In genomic region chr14:20792243-20792921, GRCm38 (mm10) we compare ENCODE assay signal across 8 mouse cellular contexts. TPM values are rescaled to one million over a fixed set of nuclear protein-coding genes. Genes with fewer than 3 reads are reported as not detected.
DNase-seq lines count a peak whose midpoint lies in the region; ATAC-seq and TF ChIP-seq lines count a peak whose summit lies in the region.

No protein-coding gene starts in this region.

- peaks cover 4% of the 10 kb centered on the region; the same call in 1 of the 2 replicates for H3K79me2 ChIP-seq in CH12.LX (replicated peaks; ENCODE audit: control insufficient read depth, extremely low read depth, insufficient read depth, poor library complexity, severe bottlenecking)

- in situ Hi-C loops in CH12.LX (cut with MboI; ENCODE audit: low pct_ligation_motif_present, low pct_unique_long_range_greater_than_20kb, low sequenced_read_pairs): loop anchor here (25.0 kb wide), 1 partner anchor 220 kb away; no protein-coding TSS in a partner anchor

- H3K4me2 ChIP-seq in heart, embryonic 14.5 days (ENCODE audit: low read length): peak overlapping the region; percentile 90
- peak overlapping the region; percentile 96 for H3K4me2 ChIP-seq in CH12.LX (ENCODE audit: insufficient read depth, low read depth, poor library complexity, severe bottlenecking)
- H3K4me2 ChIP-seq in forebrain, embryonic 11.5 days (ENCODE audit: low read depth, low read length, severe bottlenecking): peak overlapping the region; percentile 86
- H3K4me2 ChIP-seq in liver, embryonic 13.5 days: peak overlapping the region; percentile 97

- peak overlapping the region in 1 of 2 experiments; percentile 90; a peak in 1 of 4 replicates for H3K27ac ChIP-seq in heart, embryonic 14.5 days (replicated peaks in 1 of 2; ENCODE audit: control insufficient read depth in 1 of 2, insufficient read depth in 1 of 2, low read depth in 2 of 2, low read length in 2 of 2)
- no peak overlapping the region for H3K27ac ChIP-seq in CH12.LX (ENCODE audit: insufficient read depth, low read depth)
- no peak overlapping the region for H3K27ac ChIP-seq in forebrain, embryonic 11.5 days (ENCODE audit: low read depth, low read length)
- H3K27ac ChIP-seq in liver, embryonic 13.5 days: no peak overlapping the region

- TF ChIP-seq CTCF in CH12.LX (conservative IDR thresholded peaks at IDR 0.05 in 1 of 2, IDR thresholded peaks at IDR 0.05 in 1 of 2; ENCODE audit: low read depth in 2 of 2, low read length in 2 of 2): no peak

- no peak for DNase-seq in heart, adult 9 months (ENCODE audit: low spot score in 2 of 2)
- DNase-seq in CH12.LX (ENCODE audit: extremely low read depth): no peak
- no peak for DNase-seq in forebrain, embryonic 11.5 days (ENCODE audit: low spot score)
- no peak for DNase-seq in liver, embryonic 13.5 days
- DNase-seq in cerebellum, adult 9-11 months: no peak
- no peak for DNase-seq in frontal cortex, postnatal 14 days (ENCODE audit: low spot score in 2 of 2)
- no peak for DNase-seq in cerebellum, postnatal 4 days (ENCODE audit: low spot score in 2 of 2)

- peak overlapping the region; percentile 89 for H3K9ac ChIP-seq in heart, embryonic 14.5 days (ENCODE audit: low read length)
- H3K9ac ChIP-seq in CH12.LX (ENCODE audit: insufficient read depth, low read depth): peak overlapping the region; percentile 84; the same call in 1 of the 2 replicates
- peak overlapping the region; percentile 82 for H3K9ac ChIP-seq in forebrain, embryonic 11.5 days (ENCODE audit: low read length)
- peak overlapping the region; percentile 81 for H3K9ac ChIP-seq in liver, embryonic 13.5 days

- H3K4me1 ChIP-seq in heart, embryonic 14.5 days (ENCODE audit: control insufficient read depth in 2 of 2, insufficient read depth in 2 of 2, low read length in 2 of 2): peaks cover 8 to 38% of the 10 kb centered on the region in 2 experiments
- H3K4me1 ChIP-seq in CH12.LX (ENCODE audit: control insufficient read depth in 1 of 2, insufficient read depth in 2 of 2): peaks cover 10 to 59% of the 10 kb centered on the region in 2 experiments
- 0 out of 2 replicates have a peak, but pooled peaks cover 3% of the 10 kb centered on the region for H3K4me1 ChIP-seq in forebrain, embryonic 11.5 days (replicated peaks; ENCODE audit: control insufficient read depth, insufficient read depth, low read length)
- H3K4me1 ChIP-seq in liver, embryonic 13.5 days (replicated peaks): peaks cover 40% of the 10 kb centered on the region

- no peak for TF ChIP-seq POLR2A in CH12.LX (IDR thresholded peaks at IDR 0.05; ENCODE audit: low read depth, low read length)

- no peak for TF ChIP-seq EP300 in CH12.LX (IDR thresholded peaks at IDR 0.05; ENCODE audit: low read length)

- dilution Hi-C loops in CH12.LX (cut with MboI; ENCODE audit: extremely low pct_ligation_motif_present, extremely low pct_unique_long_range_greater_than_20kb, low sequenced_read_pairs): no loop called here

- peaks cover 52% of the 10 kb centered on the region for H3K36me3 ChIP-seq in heart, embryonic 14.5 days (ENCODE audit: control insufficient read depth, insufficient read depth, low read length)
- H3K36me3 ChIP-seq in CH12.LX (replicated peaks in 1 of 2; ENCODE audit: control insufficient read depth in 1 of 2, insufficient read depth in 1 of 2, low read length in 1 of 2): peaks cover 30 to 53% of the 10 kb centered on the region in 2 experiments
- no peaks in the 10 kb centered on the region; the same call in 1 of the 2 replicates for H3K36me3 ChIP-seq in forebrain, embryonic 11.5 days (ENCODE audit: control insufficient read depth, insufficient read depth, low read length)
- peaks cover 19% of the 10 kb centered on the region for H3K36me3 ChIP-seq in liver, embryonic 13.5 days

- TF ChIP-seq RAD21 in CH12.LX (IDR thresholded peaks at IDR 0.05; ENCODE audit: low read depth, low read length): no peak

- no peak for ATAC-seq in heart, embryonic 14.5 days (ENCODE audit: insufficient number of reproducible peaks, insufficient read depth, low FRiP score, low read depth)
- no peak for ATAC-seq in forebrain, embryonic 11.5 days (replicated peaks; ENCODE audit: low FRiP score)
- no peak for ATAC-seq in liver, embryonic 13.5 days (ENCODE audit: low read depth)

- H3K9me3 ChIP-seq in heart, embryonic 14.5 days (ENCODE audit: control insufficient read depth, low read length): no peaks in the 10 kb centered on the region
- no peaks in the 10 kb centered on the region for H3K9me3 ChIP-seq in CH12.LX (replicated peaks; ENCODE audit: low read length)
- no peaks in the 10 kb centered on the region for H3K9me3 ChIP-seq in forebrain, embryonic 11.5 days (ENCODE audit: control insufficient read depth, low read length)
- H3K9me3 ChIP-seq in liver, embryonic 13.5 days (replicated peaks): no peaks in the 10 kb centered on the region

- 61% methylated on average over 8 of the region's 8 CpGs for WGBS in heart, embryonic 14.5 days
- 73% methylated on average over 8 of the region's 8 CpGs for WGBS in forebrain, embryonic 11.5 days
- whole genome bisulfite sequencing in liver, embryonic 13.5 days (ENCODE audit: insufficient replicate concordance): 74% methylated on average over 8 of the region's 8 CpGs

- H3K4me3 ChIP-seq in heart, embryonic 14.5 days (ENCODE audit: control insufficient read depth in 1 of 2, insufficient read depth in 1 of 2, low read depth in 1 of 2, low read length in 2 of 2): peak overlapping the region; percentile 93 to 96
- H3K4me3 ChIP-seq in CH12.LX (replicated peaks in 1 of 3; ENCODE audit: low read depth in 2 of 3, low read length in 2 of 3, poor library complexity in 1 of 3): peak overlapping the region in 2 of 3 experiments; percentile 75 to 94
- peak overlapping the region; percentile 89 for H3K4me3 ChIP-seq in forebrain, embryonic 11.5 days (ENCODE audit: low read depth, low read length)
- H3K4me3 ChIP-seq in liver, embryonic 13.5 days (replicated peaks): peak overlapping the region; percentile 87

- no peaks in the 10 kb centered on the region for H3K27me3 ChIP-seq in heart, embryonic 14.5 days (ENCODE audit: control insufficient read depth, insufficient read depth, low read length)
- H3K27me3 ChIP-seq in CH12.LX (replicated peaks): no peaks in the 10 kb centered on the region
- no peaks in the 10 kb centered on the region for H3K27me3 ChIP-seq in forebrain, embryonic 11.5 days (ENCODE audit: control insufficient read depth, insufficient read depth, low read length)
- H3K27me3 ChIP-seq in liver, embryonic 13.5 days: no peaks in the 10 kb centered on the region

TF ChIP-seq in CH12.LX, 34 proteins besides CTCF, POLR2A, EP300 and RAD21:
- TF ChIP-seq UBTF (IDR thresholded peaks at IDR 0.05; ENCODE audit: low read depth, low read length) (no peak), PAX5 (IDR thresholded peaks at IDR 0.05; ENCODE audit: low read length) (no peak), BHLHE40 (IDR thresholded peaks at IDR 0.05; ENCODE audit: low read depth, low read length) (no peak), ZKSCAN1 (IDR thresholded peaks at IDR 0.05; ENCODE audit: borderline replicate concordance, low read depth, low read length) (no peak), E2F4 (IDR thresholded peaks at IDR 0.05; ENCODE audit: insufficient replicate concordance, low read depth, low read length) (no peak), MAZ (IDR thresholded peaks at IDR 0.05; ENCODE audit: low read depth, low read length) (no peak), TBP (conservative IDR thresholded peaks at IDR 0.05; ENCODE audit: low read depth, low read length) (no peak), CHD2 (IDR thresholded peaks at IDR 0.05; ENCODE audit: low read length) (no peak), GABPA (IDR thresholded peaks at IDR 0.05; ENCODE audit: insufficient replicate concordance, low read depth, low read length) (no peak), ETS1 (conservative IDR thresholded peaks at IDR 0.05; ENCODE audit: low read depth, low read length) (no peak), NRF1 (IDR thresholded peaks at IDR 0.05; ENCODE audit: low read depth, low read length) (no peak), MXI1 (IDR thresholded peaks at IDR 0.05; ENCODE audit: low read depth, low read length) (no peak), ELF1 (IDR thresholded peaks at IDR 0.05; ENCODE audit: low read depth, low read length) (no peak), TCF12 (IDR thresholded peaks at IDR 0.05; ENCODE audit: low read depth, low read length) (no peak), NELFE (IDR thresholded peaks at IDR 0.05; ENCODE audit: low read depth, low read length) (no peak)

RNA-seq across cellular contexts. Expression of gene Camk2g, which starts 1.5 kb away (rescaled TPM):
- 64.0 and 72.1 TPM in 2 replicates for polyA plus RNA-seq in heart, embryonic 14.5 days (2014; fragmentation: Nextera tagmentation; extraction: Ambion mirVana)
- total RNA-seq in CH12.LX (2012; rRNA removed) (18.5 and 19.8 TPM in 2 replicates), CH12.LX (2014; rRNA removed) (15.7 and 17.1 TPM in 2 replicates)
- polyA plus RNA-seq in CH12.LX (2012; ENCODE audit: insufficient read length, low read depth): 33.1 and 34.7 TPM in 2 replicates
- 46.8 and 52.0 TPM in 2 replicates for polyA plus RNA-seq in forebrain, embryonic 11.5 days (2014; fragmentation: Nextera tagmentation; extraction: Ambion mirVana)
- polyA plus RNA-seq in liver, embryonic 13.5 days (2015; fragmentation: Nextera tagmentation; extraction: Ambion mirVana): 10.6 and 10.7 TPM in 2 replicates

RNA-seq across cellular contexts. Expression of gene Plau, which starts 44.1 kb away (rescaled TPM):
- polyA plus RNA-seq in heart, embryonic 14.5 days (2014; fragmentation: Nextera tagmentation; extraction: Ambion mirVana): 1.5 and 1.7 TPM in 2 replicates
- total RNA-seq in CH12.LX (2012; rRNA removed) (2.4 and 3.2 TPM in 2 replicates), CH12.LX (2014; rRNA removed) (1.4 and 1.8 TPM in 2 replicates)
- 2.8 TPM in 2 replicates for polyA plus RNA-seq in CH12.LX (2012; ENCODE audit: insufficient read length, low read depth)
- polyA plus RNA-seq in forebrain, embryonic 11.5 days (2014; fragmentation: Nextera tagmentation; extraction: Ambion mirVana): 0.25 and 0.31 TPM in 2 replicates
- polyA plus RNA-seq in liver, embryonic 13.5 days (2015; fragmentation: Nextera tagmentation; extraction: Ambion mirVana): 0.74 and 0.76 TPM in 2 replicates

RNA-seq across cellular contexts. Expression of gene Ndst2, which starts 58.0 kb away (rescaled TPM):
- polyA plus RNA-seq in heart, embryonic 14.5 days (2014; fragmentation: Nextera tagmentation; extraction: Ambion mirVana): 16.8 and 20.9 TPM in 2 replicates
- 17.8 and 21.1 TPM in 2 replicates for total RNA-seq in CH12.LX (2012; rRNA removed)
- 9.9 and 11.4 TPM in 2 replicates for total RNA-seq in CH12.LX (2014; rRNA removed)
- polyA plus RNA-seq in CH12.LX (2012; ENCODE audit: insufficient read length, low read depth): 18.0 and 20.2 TPM in 2 replicates
- 25.7 and 32.5 TPM in 2 replicates for polyA plus RNA-seq in forebrain, embryonic 11.5 days (2014; fragmentation: Nextera tagmentation; extraction: Ambion mirVana)
- polyA plus RNA-seq in liver, embryonic 13.5 days (2015; fragmentation: Nextera tagmentation; extraction: Ambion mirVana): 14.2 and 16.6 TPM in 2 replicates
